Mouse (Mus musculus): ENCODE results near the gene Psma7.

Psma7 gene

GRCm38 (mm10) chr2:180005656-180006351 lies 36.4 kb downstream of the Psma7 start:
- DNase-seq (ENCODE audit: low spot score in 2 of 2): no peak

GRCm38 (mm10) chr2:180001635-180002034 lies 40.6 kb downstream of the Psma7 start:
- no peak for DNase-seq (ENCODE audit: low spot score in 2 of 2)

- no peak for DNase-seq (ENCODE audit: low spot score in 2 of 2)
These were observed 43.8 kb downstream of the Psma7 start for GRCm38 (mm10) chr2:179998431-179998830.

- DNase-seq (ENCODE audit: low spot score in 2 of 2): no peak
These were observed 49.2 kb downstream of the Psma7 start for GRCm38 (mm10) chr2:179993071-179993470.

- DNase-seq (ENCODE audit: low spot score in 2 of 2): no peak
These were observed 53.1 kb downstream of the Psma7 start for GRCm38 (mm10) chr2:179989098-179989497.

- DNase-seq (ENCODE audit: low spot score in 2 of 2): no peak
These were observed 55.7 kb downstream of the Psma7 start for GRCm38 (mm10) chr2:179986437-179987022.

Data from heart, adult 9 months (tissue).